ENCODE assay signal across 22 mouse cellular contexts in the genomic region with DNA sequence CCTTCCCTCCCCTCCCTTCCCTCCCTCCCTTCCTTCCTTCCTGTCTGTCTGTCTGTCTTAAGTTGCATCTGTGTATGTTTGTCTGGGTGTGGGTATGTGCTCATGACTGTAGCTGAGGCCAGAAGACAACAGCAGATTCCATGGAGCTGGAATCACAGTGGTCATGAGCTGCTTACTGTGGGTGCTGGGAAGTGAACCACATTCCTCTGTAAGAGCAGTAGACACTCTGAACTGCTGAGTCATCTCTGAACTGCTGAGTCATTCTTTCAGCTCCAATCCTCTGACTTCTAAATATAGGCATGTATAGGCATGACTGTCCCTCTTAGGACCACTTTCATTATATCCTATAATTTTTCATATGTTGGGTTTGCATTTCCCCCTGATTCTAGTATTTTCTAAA. TPM values are rescaled to one million over a fixed set of nuclear protein-coding genes. Genes with fewer than 3 reads are reported as not detected.
DNase-seq lines count a peak whose midpoint lies in the region; ATAC-seq and TF ChIP-seq lines count a peak whose summit lies in the region.
"Had no signal": no experiment of that assay in that cellular context is flagged by ENCODE, and none has a peak within 500 bp of the region (broad histone marks: within the 10 kb centered on the region; RNA-seq: fewer than 3 reads in every experiment).

No protein-coding gene starts in this region.

- no peak for TF ChIP-seq POLR2A in CH12.LX (IDR thresholded peaks at IDR 0.05; ENCODE audit: low read depth, low read length)

- no peak overlapping the region for H3K9ac ChIP-seq in liver, postnatal 0 days (replicated peaks)
- no peak overlapping the region for H3K9ac ChIP-seq in CH12.LX (ENCODE audit: insufficient read depth, low read depth)
- H3K9ac ChIP-seq: forebrain, embryonic 12.5 days; hindbrain, embryonic 15.5 days; limb, embryonic 13.5 days; lung, embryonic 15.5 days had no signal

- DNase-seq in liver (peak; percentile 16), CH12.LX (ENCODE audit: extremely low read depth) (peak; percentile 45), R1 (ENCODE audit: low read depth, low spot score) (peak; percentile 79)
- no peak for DNase-seq in liver, postnatal 0 days
- DNase-seq in fibroblast of lung, adult 2 months (ENCODE audit: low read depth): peak; percentile 68
- DNase-seq in kidney, postnatal 10 days: no peak
- DNase-seq in adrenal gland, postnatal 25 days: no peak
- DNase-seq in cerebellum, adult 8-10 months: no peak
- DNase-seq: adrenal gland, adult 8-10 months; cerebellum, adult 9-10 months; gastrocnemius, postnatal 14 days; heart, postnatal 14 days; kidney, postnatal 25 days; layer of hippocampus, adult 9-11 months; right cerebral cortex, adult 18-20 months had no signal

- no peak overlapping the region for H3K4me2 ChIP-seq in liver, postnatal 0 days (ENCODE audit: low read depth, low read length)
- H3K4me2 ChIP-seq in CH12.LX (ENCODE audit: insufficient read depth, low read depth, poor library complexity, severe bottlenecking): no peak overlapping the region
- H3K4me2 ChIP-seq: forebrain, embryonic 12.5 days; hindbrain, embryonic 15.5 days; limb, embryonic 13.5 days; lung, embryonic 15.5 days had no signal

- in situ Hi-C loops in CH12.LX (cut with MboI; ENCODE audit: low pct_ligation_motif_present, low pct_unique_long_range_greater_than_20kb, low sequenced_read_pairs): no loop called here

- no peak for ATAC-seq in liver, postnatal 0 days
- ATAC-seq: CD4-positive, CD25-positive, alpha-beta regulatory T cell, adult 4 months; intestine, embryonic 16.5 days had no signal

- H3K27me3 ChIP-seq in liver, postnatal 0 days (ENCODE audit: insufficient read depth, low read length): no peaks in the 10 kb centered on the region
- H3K27me3 ChIP-seq in CH12.LX (replicated peaks): no peaks in the 10 kb centered on the region
- H3K27me3 ChIP-seq: forebrain, embryonic 12.5 days; hindbrain, embryonic 15.5 days; limb, embryonic 13.5 days; lung, embryonic 15.5 days had no signal

- peaks cover 4% of the 10 kb centered on the region for H3K9me3 ChIP-seq in liver, postnatal 0 days (ENCODE audit: low read length)
- peaks cover 3% of the 10 kb centered on the region for H3K9me3 ChIP-seq in CH12.LX (replicated peaks; ENCODE audit: low read length)
- H3K9me3 ChIP-seq: lung, embryonic 15.5 days had no signal

- TF ChIP-seq CTCF in liver, postnatal 0 days (IDR thresholded peaks at IDR 0.05; ENCODE audit: low read depth): no peak
- TF ChIP-seq CTCF in CH12.LX (conservative IDR thresholded peaks at IDR 0.05 in 1 of 2, IDR thresholded peaks at IDR 0.05 in 1 of 2; ENCODE audit: low read depth in 2 of 2, low read length in 2 of 2): no peak

- H3K4me1 ChIP-seq in liver, postnatal 0 days (ENCODE audit: insufficient read depth): no peaks in the 10 kb centered on the region
- peaks cover 3% of the 10 kb centered on the region in 2 experiments; a peak in 3 of 4 replicates for H3K4me1 ChIP-seq in CH12.LX (ENCODE audit: control insufficient read depth in 1 of 2, insufficient read depth in 2 of 2)
- H3K4me1 ChIP-seq: limb, embryonic 13.5 days; lung, embryonic 15.5 days had no signal

- H3K27ac ChIP-seq in liver, postnatal 0 days (ENCODE audit: low read depth): no peak overlapping the region
- no peak overlapping the region for H3K27ac ChIP-seq in CH12.LX (ENCODE audit: insufficient read depth, low read depth)
- H3K27ac ChIP-seq: forebrain, embryonic 12.5 days; hindbrain, embryonic 15.5 days; limb, embryonic 13.5 days; lung, embryonic 15.5 days had no signal

- no peak overlapping the region for H3K4me3 ChIP-seq in liver, postnatal 0 days (ENCODE audit: low read depth, low read length)
- no peak overlapping the region for H3K4me3 ChIP-seq in CH12.LX (replicated peaks in 1 of 3; ENCODE audit: low read depth in 2 of 3, low read length in 2 of 3, poor library complexity in 1 of 3)
- H3K4me3 ChIP-seq: forebrain, embryonic 12.5 days; hindbrain, embryonic 15.5 days; limb, embryonic 13.5 days; lung, embryonic 15.5 days had no signal

- dilution Hi-C loops in CH12.LX (cut with MboI; ENCODE audit: extremely low pct_ligation_motif_present, extremely low pct_unique_long_range_greater_than_20kb, low sequenced_read_pairs): no loop called here

- TF ChIP-seq EP300 in liver, postnatal 0 days (IDR thresholded peaks at IDR 0.05; ENCODE audit: low read depth): no peak
- peak; percentile 72 for TF ChIP-seq EP300 in CH12.LX (IDR thresholded peaks at IDR 0.05; ENCODE audit: low read length)

- TF ChIP-seq RAD21 in CH12.LX (IDR thresholded peaks at IDR 0.05; ENCODE audit: low read depth, low read length): no peak

- no peaks in the 10 kb centered on the region for H3K36me3 ChIP-seq in liver, postnatal 0 days (replicated peaks; ENCODE audit: insufficient read depth, low read length)
- no peaks in the 10 kb centered on the region for H3K36me3 ChIP-seq in CH12.LX (replicated peaks in 1 of 2; ENCODE audit: control insufficient read depth in 1 of 2, insufficient read depth in 1 of 2, low read length in 1 of 2)
- H3K36me3 ChIP-seq: forebrain, embryonic 12.5 days; hindbrain, embryonic 15.5 days; limb, embryonic 13.5 days; lung, embryonic 15.5 days had no signal

- no peaks in the 10 kb centered on the region for H3K79me2 ChIP-seq in CH12.LX (replicated peaks; ENCODE audit: control insufficient read depth, extremely low read depth, insufficient read depth, poor library complexity, severe bottlenecking)

TF ChIP-seq in CH12.LX, 34 proteins besides CTCF, POLR2A, EP300 and RAD21:
- no peak for TF ChIP-seq ETS1 (conservative IDR thresholded peaks at IDR 0.05; ENCODE audit: low read depth, low read length)
- no peak for TF ChIP-seq UBTF (IDR thresholded peaks at IDR 0.05; ENCODE audit: low read depth, low read length)
- peak; percentile 81 for TF ChIP-seq JUN (IDR thresholded peaks at IDR 0.05; ENCODE audit: insufficient read depth, low read depth, low read length)
- peak; percentile 79 for TF ChIP-seq MEF2A (IDR thresholded peaks at IDR 0.05; ENCODE audit: borderline replicate concordance, low read depth, low read length)
- TF ChIP-seq RCOR1 (conservative IDR thresholded peaks at IDR 0.05; ENCODE audit: low read depth, low read length): no peak
- no peak for TF ChIP-seq ZKSCAN1 (IDR thresholded peaks at IDR 0.05; ENCODE audit: borderline replicate concordance, low read depth, low read length)
- no peak for TF ChIP-seq MYC (IDR thresholded peaks at IDR 0.05; ENCODE audit: low read depth, low read length)
- TF ChIP-seq CHD2 (IDR thresholded peaks at IDR 0.05; ENCODE audit: low read length): no peak
- no peak for TF ChIP-seq GABPA (IDR thresholded peaks at IDR 0.05; ENCODE audit: insufficient replicate concordance, low read depth, low read length)
- peak; percentile 83 for TF ChIP-seq IRF4 (IDR thresholded peaks at IDR 0.05; ENCODE audit: low read depth, low read length)
- no peak for TF ChIP-seq NRF1 (IDR thresholded peaks at IDR 0.05; ENCODE audit: low read depth, low read length)
- no peak for TF ChIP-seq USF1 (IDR thresholded peaks at IDR 0.05; ENCODE audit: low read depth, low read length)
- no peak for TF ChIP-seq ZMIZ1 (IDR thresholded peaks at IDR 0.05; ENCODE audit: low read depth, low read length)
- peak; percentile 89 for TF ChIP-seq MAFK (IDR thresholded peaks at IDR 0.05; ENCODE audit: insufficient replicate concordance, low read length)
- no peak for TF ChIP-seq KAT2A (IDR thresholded peaks at IDR 0.05; ENCODE audit: insufficient replicate concordance, low read length)
- peak; percentile 88 for TF ChIP-seq JUND (conservative IDR thresholded peaks at IDR 0.05; ENCODE audit: low read depth, low read length)

RNA-seq across cellular contexts. Expression of gene Msx2, which starts 41.7 kb away (rescaled TPM):
- polyA plus RNA-seq in liver, postnatal 0 days (2015; fragmentation: Nextera tagmentation; extraction: Ambion mirVana): not detected in 2 replicates
- total RNA-seq in CH12.LX (2012; rRNA removed): not detected in 2 replicates
- not detected in 2 replicates for total RNA-seq in CH12.LX (2014; rRNA removed)
- polyA plus RNA-seq in CH12.LX (2012; ENCODE audit: insufficient read length, low read depth): not detected in 2 replicates
- 0.97 and 1.0 TPM in 2 replicates for total RNA-seq in adrenal gland, postnatal 25 days (2021)
- polyA plus RNA-seq: CD4-positive, CD25-positive, alpha-beta regulatory T cell, adult 4 months; small intestine, adult 2 months had no signal

Comparison
In these comparisons a context has a peak if more than half of its experiments do, and no peak if none do; other contexts are left out.
1. DNase-seq: peak in liver (single experiment), CH12.LX (single experiment), R1 (single experiment) and fibroblast of lung, adult 2 months (single experiment); none in liver, postnatal 0 days (single experiment), kidney, postnatal 10 days (single experiment), adrenal gland, postnatal 25 days (single experiment) and cerebellum, adult 8-10 months (single experiment).